Mouse (Mus musculus): ENCODE data around the gene Amn1. TPM values are rescaled to one million over a fixed set of nuclear protein-coding genes. Genes with fewer than 3 reads are reported as not detected.

Gene Amn1
- total RNA-seq, 2 experiments from 2014 or later = 31.5 to 33.6 TPM

DNA sequence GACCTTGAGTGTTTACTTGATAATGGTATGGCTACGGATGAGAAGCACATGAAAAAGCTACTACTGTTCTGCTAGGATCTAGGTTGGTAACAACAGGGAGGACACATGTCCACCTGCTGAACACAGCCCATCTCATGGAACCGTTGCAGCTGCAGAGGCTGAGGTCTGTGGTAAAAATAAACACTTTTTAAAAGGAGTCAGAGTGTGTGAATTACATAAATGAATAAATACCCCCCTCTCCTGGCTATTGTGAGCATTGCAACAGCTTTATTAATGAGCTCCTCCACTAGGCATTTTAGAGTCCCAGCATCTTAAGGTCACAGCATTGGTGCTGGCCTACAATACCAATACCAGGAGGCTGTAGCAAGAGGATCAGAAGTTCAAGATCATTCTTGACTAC, 68.7 kb downstream of the Amn1 start:
- peak; percentile 13 to 72 for DNase-seq (ENCODE audit: extremely low spot score in 1 of 2, low spot score in 1 of 2)

DNA sequence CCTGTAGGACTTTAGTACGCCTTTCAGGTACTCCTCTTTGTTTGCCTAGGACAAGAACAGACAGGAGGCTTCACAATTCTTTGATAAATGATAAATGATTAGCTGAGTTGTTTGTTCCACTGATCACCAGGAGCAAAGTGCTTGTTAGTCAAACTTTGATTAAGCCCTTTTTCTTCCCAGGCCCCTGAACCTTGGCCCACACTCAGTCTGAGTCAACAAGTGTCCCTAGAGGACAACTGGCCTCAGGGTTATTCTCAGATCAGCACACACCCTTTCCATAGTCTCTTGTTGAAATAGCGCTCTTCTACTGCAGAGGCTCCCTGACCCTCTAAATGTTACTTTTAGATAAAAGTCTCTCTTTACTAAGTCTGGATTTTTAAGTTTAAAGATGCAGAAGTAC, 69.6 kb downstream of the Amn1 start:
- no peak for DNase-seq (ENCODE audit: extremely low spot score in 1 of 2, low spot score in 1 of 2)

DNA sequence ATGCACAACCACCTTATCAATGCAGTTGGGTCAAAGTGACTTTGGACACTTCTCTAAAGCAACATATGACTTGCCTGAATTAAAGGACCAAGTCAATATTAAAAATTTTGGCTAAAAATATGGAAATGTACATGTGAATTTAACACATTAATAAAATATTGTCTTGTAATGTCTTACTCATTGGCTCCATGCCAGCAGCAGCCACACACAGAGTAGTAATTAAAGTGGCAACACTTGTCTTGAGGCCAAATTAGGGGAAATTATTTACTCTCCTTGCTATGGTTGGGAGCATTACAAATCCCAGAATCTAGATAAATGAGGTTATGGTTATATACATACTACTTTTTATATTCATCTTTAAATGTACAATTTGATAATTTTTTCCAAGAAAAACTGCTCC, 71.5 kb downstream of the Amn1 start:
- no peak for DNase-seq (ENCODE audit: extremely low spot score in 1 of 2, low spot score in 1 of 2)

DNA sequence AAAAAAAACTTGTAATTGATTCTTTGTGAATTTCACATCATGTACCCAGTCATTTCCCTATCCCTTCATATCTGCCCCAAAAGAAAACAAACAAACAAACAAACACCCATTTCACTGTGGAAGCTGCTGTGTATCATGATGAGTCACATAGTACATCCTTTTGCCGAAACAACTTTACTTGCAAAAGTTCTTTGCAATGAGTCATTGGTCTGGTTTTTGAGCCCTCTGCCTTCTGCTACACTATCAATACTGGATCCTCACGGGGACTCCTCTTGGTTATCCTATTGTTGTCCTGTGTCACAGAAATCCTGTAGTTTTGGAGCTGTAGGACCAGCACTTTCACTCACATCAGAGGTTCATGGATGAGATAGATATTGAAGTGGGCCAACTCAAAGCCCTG, 79.6 kb downstream of the Amn1 start:
- no peak for DNase-seq (ENCODE audit: extremely low spot score in 1 of 2, low spot score in 1 of 2)

DNA sequence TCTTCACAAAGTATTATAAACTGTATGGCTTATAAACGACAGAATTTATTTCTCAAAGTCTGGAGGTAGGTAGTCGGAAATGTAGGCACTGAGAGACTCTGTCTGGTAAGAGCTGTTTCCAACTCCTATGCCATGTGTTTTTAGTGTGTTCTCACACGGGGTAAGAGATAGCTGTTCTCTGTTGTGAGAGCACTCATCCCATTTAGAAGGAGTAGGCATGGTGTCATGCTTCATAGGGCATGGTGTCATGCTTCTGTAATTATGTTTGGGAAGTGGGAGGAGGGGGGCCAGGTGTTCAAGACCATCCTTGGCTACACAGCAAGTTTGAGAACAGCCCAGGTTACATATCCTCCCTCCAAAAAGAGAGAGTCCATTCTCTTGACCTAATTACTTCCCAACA, 80.9 kb downstream of the Amn1 start:
- DNase-seq (ENCODE audit: extremely low spot score in 1 of 2, low spot score in 1 of 2) = no peak

Other genes starting within 250 kb of the Amn1 start
- 1 to 10 TPM; 2.9 to 3.4 TPM for gene Sinhcaf, start 242.2 kb downstream of the Amn1 start, total RNA-seq (2021)
- 10 to 100 TPM; 40.9 to 48.0 TPM for gene Dennd5b, start 87.0 kb downstream of the Amn1 start, total RNA-seq (2021)
- gene Gm10203, start 58.5 kb downstream of the Amn1 start, total RNA-seq (2021) = not detected
- 1 to 10 TPM; 2.4 to 4.5 TPM for gene Etfbkmt, start 48.9 kb downstream of the Amn1 start, total RNA-seq (2021)
- 10 to 100 TPM; 12.9 to 18.0 TPM for gene Resf1, start 120.7 kb upstream of the Amn1 start, total RNA-seq (2021)
- 10 to 100 TPM; 44.1 to 58.5 TPM for gene Bicd1, start 220.2 kb upstream of the Amn1 start, total RNA-seq (2021)

Data from layer of hippocampus, postnatal 25 days (tissue).